ENCODE assay signal across 25 mouse cellular contexts in genomic region chr10:118722671-118723070, GRCm38 (mm10).
DNase-seq lines count a peak whose midpoint lies in the region; ATAC-seq lines count a peak whose summit lies in the region.
"Had no signal": no experiment of that assay in that cellular context is flagged by ENCODE, and none has a peak within 500 bp of the region (broad histone marks: within the 10 kb centered on the region; RNA-seq: fewer than 3 reads in every experiment).

No protein-coding gene starts in this region.

- ATAC-seq in heart, embryonic 13.5 days (ENCODE audit: extremely low read depth, insufficient number of reproducible peaks, low FRiP score, low TSS enrichment): no peak
- ATAC-seq in midbrain, embryonic 12.5 days (ENCODE audit: low FRiP score, low read depth): 0 out of 2 replicates have a peak, but pooled peaks have one; percentile 32
- ATAC-seq in midbrain, embryonic 15.5 days (replicated peaks): no peak
- ATAC-seq: intestine, postnatal 0 days; lung, postnatal 0 days had no signal

- WGBS in heart, embryonic 13.5 days: 42% methylated on average over 3 of the region's 3 CpGs
- 59% methylated on average over 3 of the region's 3 CpGs for WGBS in midbrain, embryonic 12.5 days
- WGBS in midbrain, embryonic 15.5 days: 34% methylated on average over 3 of the region's 3 CpGs

- no peaks in the 10 kb centered on the region for H3K36me3 ChIP-seq in heart, embryonic 13.5 days
- no peaks in the 10 kb centered on the region for H3K36me3 ChIP-seq in midbrain, embryonic 12.5 days
- no peaks in the 10 kb centered on the region for H3K36me3 ChIP-seq in midbrain, embryonic 15.5 days (replicated peaks)
- H3K36me3 ChIP-seq: embryonic facial prominence, embryonic 15.5 days; hindbrain, embryonic 15.5 days; kidney, embryonic 15.5 days; limb, embryonic 13.5 days; liver, embryonic 15.5 days; neural tube, embryonic 15.5 days had no signal

- no peak overlapping the region for H3K9ac ChIP-seq in heart, embryonic 13.5 days
- H3K9ac ChIP-seq in midbrain, embryonic 12.5 days (replicated peaks): no peak overlapping the region
- H3K9ac ChIP-seq in midbrain, embryonic 15.5 days: no peak overlapping the region
- H3K9ac ChIP-seq: embryonic facial prominence, embryonic 15.5 days; hindbrain, embryonic 15.5 days; kidney, embryonic 15.5 days; limb, embryonic 13.5 days; liver, embryonic 15.5 days; neural tube, embryonic 15.5 days had no signal

- no peaks in the 10 kb centered on the region for H3K9me3 ChIP-seq in heart, embryonic 13.5 days
- H3K9me3 ChIP-seq in midbrain, embryonic 12.5 days: no peaks in the 10 kb centered on the region
- H3K9me3 ChIP-seq in midbrain, embryonic 15.5 days: no peaks in the 10 kb centered on the region
- H3K9me3 ChIP-seq: embryonic facial prominence, embryonic 15.5 days; hindbrain, embryonic 15.5 days; kidney, embryonic 15.5 days; limb, embryonic 13.5 days; liver, embryonic 15.5 days; neural tube, embryonic 15.5 days had no signal

- H3K4me2 ChIP-seq in heart, embryonic 13.5 days: no peak overlapping the region
- no peak overlapping the region for H3K4me2 ChIP-seq in midbrain, embryonic 12.5 days (replicated peaks)
- no peak overlapping the region for H3K4me2 ChIP-seq in midbrain, embryonic 15.5 days
- H3K4me2 ChIP-seq: embryonic facial prominence, embryonic 15.5 days; hindbrain, embryonic 15.5 days; kidney, embryonic 15.5 days; limb, embryonic 13.5 days; liver, embryonic 15.5 days; neural tube, embryonic 15.5 days had no signal

- no peaks in the 10 kb centered on the region for H3K27me3 ChIP-seq in heart, embryonic 13.5 days (replicated peaks)
- H3K27me3 ChIP-seq in midbrain, embryonic 12.5 days: no peaks in the 10 kb centered on the region
- H3K27me3 ChIP-seq in midbrain, embryonic 15.5 days (replicated peaks): no peaks in the 10 kb centered on the region; the same call in 1 of the 2 replicates
- H3K27me3 ChIP-seq: embryonic facial prominence, embryonic 15.5 days; hindbrain, embryonic 15.5 days; kidney, embryonic 15.5 days; limb, embryonic 13.5 days; liver, embryonic 15.5 days; neural tube, embryonic 15.5 days had no signal

- H3K4me1 ChIP-seq in heart, embryonic 13.5 days: peaks cover 17% of the 10 kb centered on the region
- H3K4me1 ChIP-seq in midbrain, embryonic 12.5 days: peaks cover 16% of the 10 kb centered on the region
- H3K4me1 ChIP-seq in midbrain, embryonic 15.5 days: peaks cover 17% of the 10 kb centered on the region
- H3K4me1 ChIP-seq in brown adipose tissue, adult 24 weeks (ENCODE audit: control insufficient read depth, insufficient read depth, insufficient read length, low read length): peaks cover 7% of the 10 kb centered on the region; the same call in 1 of the 2 replicates
- H3K4me1 ChIP-seq: liver, embryonic 15.5 days had no signal

- peak overlapping the region; percentile 38 for H3K27ac ChIP-seq in heart, embryonic 13.5 days (replicated peaks)
- H3K27ac ChIP-seq in midbrain, embryonic 12.5 days (replicated peaks): no peak overlapping the region
- no peak overlapping the region for H3K27ac ChIP-seq in midbrain, embryonic 15.5 days
- peak overlapping the region; percentile 48; the same call in 1 of the 2 replicates for H3K27ac ChIP-seq in brown adipose tissue, adult 24 weeks (replicated peaks; ENCODE audit: low read depth, low read length)
- H3K27ac ChIP-seq: heart, adult 2 months; hindbrain, embryonic 15.5 days; limb, embryonic 13.5 days; macrophage; neural tube, embryonic 15.5 days had no signal

- peak; percentile 9 to 13 for DNase-seq in cerebellum, postnatal 14 days
- DNase-seq in cerebellum, adult 9-11 months: no peak
- DNase-seq in heart, postnatal 14 days: no peak
- no peak for DNase-seq in layer of hippocampus, adult 8-10 months (ENCODE audit: low spot score in 2 of 2)
- DNase-seq: adrenal gland, postnatal 25 days; cerebellum, adult 11-12 months; cerebellum, postnatal 36 days; embryo, embryonic 11 days; right cerebral cortex, adult 18-20 months; right cerebral cortex, postnatal 4 days; thymus, adult 18-20 months had no signal

- intact Hi-C loops in heart, postnatal 14 days (cut with DNase I): no loop called here

- H3K4me3 ChIP-seq in heart, embryonic 13.5 days: no peak overlapping the region
- H3K4me3 ChIP-seq in midbrain, embryonic 12.5 days: no peak overlapping the region
- no peak overlapping the region for H3K4me3 ChIP-seq in midbrain, embryonic 15.5 days
- H3K4me3 ChIP-seq in brown adipose tissue, adult 24 weeks (ENCODE audit: insufficient read depth, low read depth, low read length): no peak overlapping the region
- H3K4me3 ChIP-seq: embryonic facial prominence, embryonic 15.5 days; heart, adult 2 months; hindbrain, embryonic 15.5 days; kidney, embryonic 15.5 days; limb, embryonic 13.5 days; liver, embryonic 15.5 days; neural tube, embryonic 15.5 days had no signal

Comparison
In these comparisons a context has a peak if more than half of its experiments do, and no peak if none do; other contexts are left out.
1. DNase-seq: peak in cerebellum, postnatal 14 days (2 of 2); none in cerebellum, adult 9-11 months (single experiment), heart, postnatal 14 days (0 of 2) and layer of hippocampus, adult 8-10 months (0 of 2).
2. H3K27ac ChIP-seq: peak in heart, embryonic 13.5 days (single experiment) and brown adipose tissue, adult 24 weeks (single experiment); none in midbrain, embryonic 12.5 days (single experiment) and midbrain, embryonic 15.5 days (single experiment).